Mouse (Mus musculus): ENCODE data around the gene Oaz1. TPM values are rescaled to one million over a fixed set of nuclear protein-coding genes. Genes with fewer than 3 reads are reported as not detected.

Gene Oaz1
- polyA plus RNA-seq, 1 experiment = 779 TPM

- WGBS = 12% methylated on average over 9 of the region's 9 CpGs
- peak overlapping the region; percentile 13 for H3K4me3 ChIP-seq (replicated peaks; ENCODE audit: insufficient read depth, low read depth, low read length)
- no peak overlapping the region for H3K27ac ChIP-seq (ENCODE audit: insufficient read depth, low read length)
- H3K27me3 ChIP-seq (ENCODE audit: control insufficient read depth, insufficient read depth, low read length) = no peaks in the 10 kb centered on the region
- DNase-seq = no peak
- TF ChIP-seq CTCF (IDR thresholded peaks at IDR 0.05; ENCODE audit: borderline replicate concordance, insufficient read depth, low read depth, low read length) (no peak), POLR2A (IDR thresholded peaks at IDR 0.05; ENCODE audit: borderline replicate concordance, insufficient read depth, low read length) (no peak)
- peaks cover 37% of the 10 kb centered on the region for H3K4me1 ChIP-seq (ENCODE audit: control insufficient read depth, insufficient read depth, low read length)
These were observed 30.1 kb upstream of the Oaz1 start for GRCm38 (mm10) chr10:80796307-80796848.

- H3K4me1 ChIP-seq (ENCODE audit: control insufficient read depth, insufficient read depth, low read length) = peaks cover 29% of the 10 kb centered on the region
- peak overlapping the region; percentile 78; the same call in 1 of the 2 replicates for H3K27ac ChIP-seq (ENCODE audit: insufficient read depth, low read length)
- no peaks in the 10 kb centered on the region for H3K27me3 ChIP-seq (ENCODE audit: control insufficient read depth, insufficient read depth, low read length)
- H3K4me3 ChIP-seq (replicated peaks; ENCODE audit: insufficient read depth, low read depth, low read length) = peak overlapping the region; percentile 73
- no peak for DNase-seq
- TF ChIP-seq CTCF (IDR thresholded peaks at IDR 0.05; ENCODE audit: borderline replicate concordance, insufficient read depth, low read depth, low read length) (no peak), POLR2A (IDR thresholded peaks at IDR 0.05; ENCODE audit: borderline replicate concordance, insufficient read depth, low read length) (no peak)
- 1% methylated on average over 59 of the region's 59 CpGs for WGBS
These were observed 29.0 kb upstream of the Oaz1 start for GRCm38 (mm10) chr10:80797186-80798149.

GRCm38 (mm10) chr10:80798150-80799006 lies 28.1 kb upstream of the Oaz1 start, which contains the start of the genes Sf3a2 and Plekhj1:
Gene Sf3a2, plus strand, starts transcription at chr10:80798198.
Gene Plekhj1, minus strand, starts transcription at chr10:80798626.
- peak within 1 kb of the TSS; percentile 78 for H3K27ac ChIP-seq (ENCODE audit: insufficient read depth, low read length)
- TF ChIP-seq POLR2A (IDR thresholded peaks at IDR 0.05; ENCODE audit: borderline replicate concordance, insufficient read depth, low read length) (peak; percentile 94; the same call in 1 of the 2 replicates), CTCF (IDR thresholded peaks at IDR 0.05; ENCODE audit: borderline replicate concordance, insufficient read depth, low read depth, low read length) (no peak)
- peaks cover 21% of the 10 kb centered on the region for H3K4me1 ChIP-seq (ENCODE audit: control insufficient read depth, insufficient read depth, low read length)
- peak within 1 kb of the TSS; percentile 73 for H3K4me3 ChIP-seq (replicated peaks; ENCODE audit: insufficient read depth, low read depth, low read length)
- no peaks in the 10 kb centered on the region for H3K27me3 ChIP-seq (ENCODE audit: control insufficient read depth, insufficient read depth, low read length)
- under 1% methylated on average over 104 of the region's 104 CpGs for WGBS
- DNase-seq = peak; percentile 97 to 99

- H3K27me3 ChIP-seq (ENCODE audit: control insufficient read depth, insufficient read depth, low read length) = no peaks in the 10 kb centered on the region
- 1% methylated on average over 18 of the region's 18 CpGs for WGBS
- H3K4me1 ChIP-seq (ENCODE audit: control insufficient read depth, insufficient read depth, low read length) = peaks cover 16% of the 10 kb centered on the region
- H3K4me3 ChIP-seq (replicated peaks; ENCODE audit: insufficient read depth, low read depth, low read length) = peak overlapping the region; percentile 73
- H3K27ac ChIP-seq (ENCODE audit: insufficient read depth, low read length) = peak overlapping the region; percentile 11; the same call in 1 of the 2 replicates
- no peak for TF ChIP-seq POLR2A (IDR thresholded peaks at IDR 0.05; ENCODE audit: borderline replicate concordance, insufficient read depth, low read length)
- TF ChIP-seq CTCF (IDR thresholded peaks at IDR 0.05; ENCODE audit: borderline replicate concordance, insufficient read depth, low read depth, low read length) = no peak
- DNase-seq = no peak
These were observed 27.3 kb upstream of the Oaz1 start for GRCm38 (mm10) chr10:80799070-80799566.

GRCm38 (mm10) chr10:80802204-80802912 lies 24.1 kb upstream of the Oaz1 start:
- no peaks in the 10 kb centered on the region for H3K27me3 ChIP-seq (ENCODE audit: control insufficient read depth, insufficient read depth, low read length)
- H3K27ac ChIP-seq (ENCODE audit: insufficient read depth, low read length) = no peak overlapping the region
- no peak overlapping the region for H3K4me3 ChIP-seq (replicated peaks; ENCODE audit: insufficient read depth, low read depth, low read length)
- peaks cover 14% of the 10 kb centered on the region for H3K4me1 ChIP-seq (ENCODE audit: control insufficient read depth, insufficient read depth, low read length)
- no peak for TF ChIP-seq POLR2A (IDR thresholded peaks at IDR 0.05; ENCODE audit: borderline replicate concordance, insufficient read depth, low read length)
- TF ChIP-seq CTCF (IDR thresholded peaks at IDR 0.05; ENCODE audit: borderline replicate concordance, insufficient read depth, low read depth, low read length) = no peak
- 52% methylated on average over 10 of the region's 10 CpGs for WGBS
- no peak for DNase-seq

GRCm38 (mm10) chr10:80802996-80803395 lies 23.5 kb upstream of the Oaz1 start:
- H3K27ac ChIP-seq (ENCODE audit: insufficient read depth, low read length) = no peak overlapping the region
- DNase-seq = no peak
- WGBS = 51% methylated on average over 3 of the region's 3 CpGs
- TF ChIP-seq POLR2A (IDR thresholded peaks at IDR 0.05; ENCODE audit: borderline replicate concordance, insufficient read depth, low read length) (no peak), CTCF (IDR thresholded peaks at IDR 0.05; ENCODE audit: borderline replicate concordance, insufficient read depth, low read depth, low read length) (no peak)
- no peak overlapping the region for H3K4me3 ChIP-seq (replicated peaks; ENCODE audit: insufficient read depth, low read depth, low read length)
- H3K4me1 ChIP-seq (ENCODE audit: control insufficient read depth, insufficient read depth, low read length) = peaks cover 15% of the 10 kb centered on the region
- H3K27me3 ChIP-seq (ENCODE audit: control insufficient read depth, insufficient read depth, low read length) = no peaks in the 10 kb centered on the region

All from cerebellum, adult 2 months (tissue).